Mouse (Mus musculus): Measurements from ENCODE around the gene Chd5. TPM values are rescaled to one million over a fixed set of nuclear protein-coding genes. Genes with fewer than 3 reads are reported as not detected.

The Chd5 gene
- polyA plus RNA-seq, 1 experiment from 2014 or later = 0.01 TPM

GRCm38 (mm10) chr4:152434836-152435235 is 96.4 kb downstream of the Chd5 start:
- DNase-seq (ENCODE audit: low spot score) = peak; percentile 93
- Histone ChIP-seq H3K36me3 (no peaks in the 10 kb centered on the region), H3K4me1 (peaks cover 7% of the 10 kb centered on the region), H3K27ac (no peak overlapping the region), H3K27me3 (ENCODE audit: low read depth, poor library complexity, severe bottlenecking) (peaks cover 29% of the 10 kb centered on the region), H3K9me3 (replicated peaks) (no peaks in the 10 kb centered on the region), H3K4me3 (peak overlapping the region; percentile 18; the same call in 1 of the 2 replicates)
- 3% methylated on average over 9 of the region's 9 CpGs for WGBS

GRCm38 (mm10) chr4:152435255-152435654 is 96.8 kb downstream of the Chd5 start:
- DNase-seq (ENCODE audit: low spot score) = peak; percentile 92
- WGBS = 15% methylated on average over 10 of the region's 10 CpGs
- H3K4me3 ChIP-seq = peak overlapping the region; percentile 18; the same call in 1 of the 2 replicates
- no peaks in the 10 kb centered on the region for H3K36me3 ChIP-seq
- peaks cover 6% of the 10 kb centered on the region; the same call in 1 of the 2 replicates for H3K4me1 ChIP-seq
- peaks cover 29% of the 10 kb centered on the region for H3K27me3 ChIP-seq (ENCODE audit: low read depth, poor library complexity, severe bottlenecking)
- no peak overlapping the region for H3K27ac ChIP-seq
- H3K9me3 ChIP-seq (replicated peaks) = no peaks in the 10 kb centered on the region

Other genes with a start within 250 kb of the Chd5 start
- gene Tnfrsf25, start 222.7 kb upstream of the Chd5 start, polyA plus RNA-seq (2016; fragmentation: Nextera tagmentation; extraction: Ambion mirVana) = 0.67 and 0.75 TPM in 2 replicates
- 2.9 and 3.2 TPM in 2 replicates for gene Espn, start 186.3 kb upstream of the Chd5 start, polyA plus RNA-seq (2016; fragmentation: Nextera tagmentation; extraction: Ambion mirVana)
- not detected in 2 replicates for gene Hes2, start 179.8 kb upstream of the Chd5 start, polyA plus RNA-seq (2016; fragmentation: Nextera tagmentation; extraction: Ambion mirVana)
- gene Acot7, start 160.5 kb upstream of the Chd5 start, polyA plus RNA-seq (2016; fragmentation: Nextera tagmentation; extraction: Ambion mirVana) = 34.8 and 36.7 TPM in 2 replicates
- 1.4 and 3.0 TPM in 2 replicates for gene Gpr153, start 64.4 kb upstream of the Chd5 start, polyA plus RNA-seq (2016; fragmentation: Nextera tagmentation; extraction: Ambion mirVana)
- gene Hes3, start 47.0 kb upstream of the Chd5 start, polyA plus RNA-seq (2016; fragmentation: Nextera tagmentation; extraction: Ambion mirVana) = not detected in 2 replicates
- 31.4 and 33.9 TPM in 2 replicates for gene Icmt, start 41.4 kb upstream of the Chd5 start, polyA plus RNA-seq (2016; fragmentation: Nextera tagmentation; extraction: Ambion mirVana)
- 0.70 and 1.1 TPM in 2 replicates for gene Rnf207, start 19.7 kb upstream of the Chd5 start, polyA plus RNA-seq (2016; fragmentation: Nextera tagmentation; extraction: Ambion mirVana)
- 352 and 417 TPM in 2 replicates for gene Rpl22, start 12.9 kb upstream of the Chd5 start, polyA plus RNA-seq (2016; fragmentation: Nextera tagmentation; extraction: Ambion mirVana)
- gene Nphp4, start 138.1 kb downstream of the Chd5 start, polyA plus RNA-seq (2016; fragmentation: Nextera tagmentation; extraction: Ambion mirVana) = 2.8 and 3.8 TPM in 2 replicates
- 3.9 and 5.2 TPM in 2 replicates for gene Kcnab2, start 139.2 kb downstream of the Chd5 start, polyA plus RNA-seq (2016; fragmentation: Nextera tagmentation; extraction: Ambion mirVana)

All from limb, embryonic 10.5 days (tissue).